In the genomic region with DNA sequence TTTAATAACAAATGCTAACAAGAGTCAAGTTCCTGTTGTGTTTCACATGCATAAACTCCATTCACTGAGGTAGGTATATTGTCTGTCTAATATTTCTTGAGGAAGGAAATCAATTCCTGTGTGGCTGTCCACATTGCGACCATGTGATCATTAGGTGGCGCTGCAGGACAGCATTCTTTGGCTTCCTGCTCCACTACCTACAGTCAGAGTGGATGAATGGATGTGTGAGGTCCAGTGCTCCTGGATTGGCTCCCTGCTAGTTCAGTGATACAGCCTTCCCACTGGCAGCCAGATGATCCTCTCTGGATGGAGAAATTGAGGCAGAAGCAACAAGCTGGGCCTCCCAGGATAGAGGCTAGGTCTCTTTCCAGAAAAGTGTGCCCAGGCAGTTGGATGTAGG, we compare ENCODE assay signal across 8 mouse cellular contexts. TPM values are rescaled to one million over a fixed set of nuclear protein-coding genes. Genes with fewer than 3 reads are reported as not detected.
DNase-seq lines count a peak whose midpoint lies in the region; ATAC-seq lines count a peak whose summit lies in the region.

No protein-coding gene starts in this region.

- peaks cover 24% of the 10 kb centered on the region for H3K4me1 ChIP-seq in liver, embryonic 12.5 days
- peaks cover 18% of the 10 kb centered on the region for H3K4me1 ChIP-seq in forebrain, embryonic 12.5 days
- 0 out of 2 replicates have a peak, but pooled peaks cover 3% of the 10 kb centered on the region for H3K4me1 ChIP-seq in hindbrain, embryonic 11.5 days (replicated peaks; ENCODE audit: control insufficient read depth, insufficient read depth, low read length)
- peaks cover 24% of the 10 kb centered on the region for H3K4me1 ChIP-seq in midbrain, embryonic 15.5 days

- intact Hi-C loops in left cerebral cortex, postnatal 14 days (cut with DNase I), result loop anchor here (2.0 kb wide), 1 partner anchor 431 kb away; no protein-coding TSS in a partner anchor

- H3K27ac ChIP-seq in liver, embryonic 12.5 days, result no peak overlapping the region
- no peak overlapping the region for H3K27ac ChIP-seq in forebrain, embryonic 12.5 days
- no peak overlapping the region for H3K27ac ChIP-seq in hindbrain, embryonic 11.5 days (ENCODE audit: low read depth, low read length)
- no peak overlapping the region for H3K27ac ChIP-seq in midbrain, embryonic 15.5 days

- H3K4me2 ChIP-seq in liver, embryonic 12.5 days, result no peak overlapping the region
- no peak overlapping the region for H3K4me2 ChIP-seq in forebrain, embryonic 12.5 days
- H3K4me2 ChIP-seq in hindbrain, embryonic 11.5 days (replicated peaks; ENCODE audit: low read depth, low read length), result no peak overlapping the region
- H3K4me2 ChIP-seq in midbrain, embryonic 15.5 days, result no peak overlapping the region

- H3K27me3 ChIP-seq in liver, embryonic 12.5 days (replicated peaks), result 0 out of 2 replicates have a peak, but pooled peaks cover 3% of the 10 kb centered on the region
- H3K27me3 ChIP-seq in forebrain, embryonic 12.5 days, result peaks cover 7% of the 10 kb centered on the region; the same call in 1 of the 2 replicates
- H3K27me3 ChIP-seq in hindbrain, embryonic 11.5 days (ENCODE audit: control insufficient read depth, insufficient read depth, low read length), result no peaks in the 10 kb centered on the region
- no peaks in the 10 kb centered on the region for H3K27me3 ChIP-seq in midbrain, embryonic 15.5 days (replicated peaks)

- no peak overlapping the region for H3K4me3 ChIP-seq in liver, embryonic 12.5 days
- no peak overlapping the region for H3K4me3 ChIP-seq in forebrain, embryonic 12.5 days (replicated peaks)
- H3K4me3 ChIP-seq in hindbrain, embryonic 11.5 days (ENCODE audit: low read depth, low read length), result no peak overlapping the region
- H3K4me3 ChIP-seq in midbrain, embryonic 15.5 days, result no peak overlapping the region

- H3K9me3 ChIP-seq in liver, embryonic 12.5 days (replicated peaks), result peaks cover 6% of the 10 kb centered on the region
- H3K9me3 ChIP-seq in forebrain, embryonic 12.5 days, result peaks cover 12% of the 10 kb centered on the region; the same call in 1 of the 2 replicates
- H3K9me3 ChIP-seq in hindbrain, embryonic 11.5 days (ENCODE audit: control insufficient read depth, low read length), result no peaks in the 10 kb centered on the region
- no peaks in the 10 kb centered on the region for H3K9me3 ChIP-seq in midbrain, embryonic 15.5 days

- 1% methylated on average over 2 of the region's 2 CpGs for WGBS in liver, embryonic 12.5 days (ENCODE audit: insufficient replicate concordance)
- 0% methylated on average over 2 of the region's 2 CpGs for WGBS in forebrain, embryonic 12.5 days
- WGBS in hindbrain, embryonic 11.5 days, result 3% methylated on average over 2 of the region's 2 CpGs
- 0% methylated on average over 2 of the region's 2 CpGs for WGBS in midbrain, embryonic 15.5 days

- peaks cover 16% of the 10 kb centered on the region for H3K36me3 ChIP-seq in liver, embryonic 12.5 days
- H3K36me3 ChIP-seq in forebrain, embryonic 12.5 days (replicated peaks), result 0 out of 2 replicates have a peak, but pooled peaks cover 3% of the 10 kb centered on the region
- no peaks in the 10 kb centered on the region for H3K36me3 ChIP-seq in hindbrain, embryonic 11.5 days (ENCODE audit: control insufficient read depth, insufficient read depth, low read length)
- no peaks in the 10 kb centered on the region for H3K36me3 ChIP-seq in midbrain, embryonic 15.5 days (replicated peaks)

- peak; percentile 70 for DNase-seq in liver
- peak; percentile 93 for DNase-seq in brain, adult 2 months (ENCODE audit: low read depth, low spot score)
- peak; percentile 84 for DNase-seq in hindbrain, embryonic 11.5 days (ENCODE audit: low spot score)
- peak; percentile 91 to 92 for DNase-seq in left cerebral cortex, postnatal 14 days (ENCODE audit: low spot score in 2 of 2)
- peak; percentile 55 to 65 for DNase-seq in spleen, postnatal 36 days (ENCODE audit: low spot score in 2 of 2)

- no peak for ATAC-seq in liver, embryonic 12.5 days
- 0 out of 2 replicates have a peak, but pooled peaks have one; percentile 36 for ATAC-seq in forebrain, embryonic 12.5 days (ENCODE audit: low FRiP score)
- 0 out of 2 replicates have a peak, but pooled peaks have one; percentile 17 for ATAC-seq in hindbrain, embryonic 11.5 days (ENCODE audit: low FRiP score)
- peak; percentile 61; the same call in 1 of the 2 replicates for ATAC-seq in midbrain, embryonic 15.5 days (replicated peaks)

- H3K9ac ChIP-seq in liver, embryonic 12.5 days, result no peak overlapping the region
- no peak overlapping the region for H3K9ac ChIP-seq in forebrain, embryonic 12.5 days
- no peak overlapping the region for H3K9ac ChIP-seq in hindbrain, embryonic 11.5 days (ENCODE audit: low read depth, low read length)
- H3K9ac ChIP-seq in midbrain, embryonic 15.5 days, result no peak overlapping the region

RNA-seq across cellular contexts. Expression of a gene that starts 2.2 kb away (rescaled TPM):
- polyA plus RNA-seq in liver, embryonic 12.5 days (2016; fragmentation: Nextera tagmentation; extraction: Ambion mirVana), result 46.8 and 47.0 TPM in 2 replicates
- 57.4 and 65.2 TPM in 2 replicates for polyA plus RNA-seq in forebrain, embryonic 12.5 days (2016; fragmentation: Nextera tagmentation; extraction: Ambion mirVana)
- polyA plus RNA-seq in hindbrain, embryonic 11.5 days (2014; fragmentation: Nextera tagmentation; extraction: Ambion mirVana), result 68.0 and 71.4 TPM in 2 replicates
- 10 to 100 TPM; 41.9 to 42.6 TPM for total RNA-seq in left cerebral cortex, postnatal 14 days (2021)
- polyA plus RNA-seq in midbrain, embryonic 15.5 days (2015; fragmentation: Nextera tagmentation; extraction: Ambion mirVana), result 69.2 and 75.5 TPM in 2 replicates

RNA-seq across cellular contexts. Expression of a gene that starts 11.3 kb away (rescaled TPM):
- 141 and 145 TPM in 2 replicates for polyA plus RNA-seq in liver, embryonic 12.5 days (2016; fragmentation: Nextera tagmentation; extraction: Ambion mirVana)
- 132 and 142 TPM in 2 replicates for polyA plus RNA-seq in forebrain, embryonic 12.5 days (2016; fragmentation: Nextera tagmentation; extraction: Ambion mirVana)
- 140 and 145 TPM in 2 replicates for polyA plus RNA-seq in hindbrain, embryonic 11.5 days (2014; fragmentation: Nextera tagmentation; extraction: Ambion mirVana)
- 10 to 100 TPM; 93.4 TPM for total RNA-seq in left cerebral cortex, postnatal 14 days (2021)
- polyA plus RNA-seq in midbrain, embryonic 15.5 days (2015; fragmentation: Nextera tagmentation; extraction: Ambion mirVana), result 120 and 121 TPM in 2 replicates

RNA-seq across cellular contexts. Expression of a gene that starts 20.8 kb away (rescaled TPM):
- polyA plus RNA-seq in liver, embryonic 12.5 days (2016; fragmentation: Nextera tagmentation; extraction: Ambion mirVana), result 0.02 and 0.37 TPM in 2 replicates
- polyA plus RNA-seq in forebrain, embryonic 12.5 days (2016; fragmentation: Nextera tagmentation; extraction: Ambion mirVana), result 0.17 and 0.21 TPM in 2 replicates
- polyA plus RNA-seq in hindbrain, embryonic 11.5 days (2014; fragmentation: Nextera tagmentation; extraction: Ambion mirVana), result 0.14 and 0.74 TPM in 2 replicates
- 100 to 1,000 TPM in 1 of 2 experiments, 10 to 100 TPM in 1; 85.0 to 100 TPM for total RNA-seq in left cerebral cortex, postnatal 14 days (2021)
- polyA plus RNA-seq in midbrain, embryonic 15.5 days (2015; fragmentation: Nextera tagmentation; extraction: Ambion mirVana), result 1.1 and 1.8 TPM in 2 replicates

RNA-seq across cellular contexts. Expression of a gene that starts 30.6 kb away (rescaled TPM):
- polyA plus RNA-seq in liver, embryonic 12.5 days (2016; fragmentation: Nextera tagmentation; extraction: Ambion mirVana), result not detected in 2 replicates
- not detected in 2 replicates for polyA plus RNA-seq in forebrain, embryonic 12.5 days (2016; fragmentation: Nextera tagmentation; extraction: Ambion mirVana)
- not detected in 2 replicates for polyA plus RNA-seq in hindbrain, embryonic 11.5 days (2014; fragmentation: Nextera tagmentation; extraction: Ambion mirVana)
- 10 to 100 TPM; 18.7 to 25.4 TPM for total RNA-seq in left cerebral cortex, postnatal 14 days (2021)
- polyA plus RNA-seq in midbrain, embryonic 15.5 days (2015; fragmentation: Nextera tagmentation; extraction: Ambion mirVana), result 2.3 TPM in 1 of 2 replicates, not detected in the other

RNA-seq across cellular contexts. Expression of a gene that starts 32.5 kb away (rescaled TPM):
- polyA plus RNA-seq in liver, embryonic 12.5 days (2016; fragmentation: Nextera tagmentation; extraction: Ambion mirVana), result 29.1 and 30.1 TPM in 2 replicates
- 38.6 and 44.2 TPM in 2 replicates for polyA plus RNA-seq in forebrain, embryonic 12.5 days (2016; fragmentation: Nextera tagmentation; extraction: Ambion mirVana)
- 38.5 and 39.1 TPM in 2 replicates for polyA plus RNA-seq in hindbrain, embryonic 11.5 days (2014; fragmentation: Nextera tagmentation; extraction: Ambion mirVana)
- total RNA-seq in left cerebral cortex, postnatal 14 days (2021), result 10 to 100 TPM; 30.7 to 31.4 TPM
- 35.8 and 39.3 TPM in 2 replicates for polyA plus RNA-seq in midbrain, embryonic 15.5 days (2015; fragmentation: Nextera tagmentation; extraction: Ambion mirVana)
